7 mouse cellular contexts compared by ENCODE assay signal in the genomic region with DNA sequence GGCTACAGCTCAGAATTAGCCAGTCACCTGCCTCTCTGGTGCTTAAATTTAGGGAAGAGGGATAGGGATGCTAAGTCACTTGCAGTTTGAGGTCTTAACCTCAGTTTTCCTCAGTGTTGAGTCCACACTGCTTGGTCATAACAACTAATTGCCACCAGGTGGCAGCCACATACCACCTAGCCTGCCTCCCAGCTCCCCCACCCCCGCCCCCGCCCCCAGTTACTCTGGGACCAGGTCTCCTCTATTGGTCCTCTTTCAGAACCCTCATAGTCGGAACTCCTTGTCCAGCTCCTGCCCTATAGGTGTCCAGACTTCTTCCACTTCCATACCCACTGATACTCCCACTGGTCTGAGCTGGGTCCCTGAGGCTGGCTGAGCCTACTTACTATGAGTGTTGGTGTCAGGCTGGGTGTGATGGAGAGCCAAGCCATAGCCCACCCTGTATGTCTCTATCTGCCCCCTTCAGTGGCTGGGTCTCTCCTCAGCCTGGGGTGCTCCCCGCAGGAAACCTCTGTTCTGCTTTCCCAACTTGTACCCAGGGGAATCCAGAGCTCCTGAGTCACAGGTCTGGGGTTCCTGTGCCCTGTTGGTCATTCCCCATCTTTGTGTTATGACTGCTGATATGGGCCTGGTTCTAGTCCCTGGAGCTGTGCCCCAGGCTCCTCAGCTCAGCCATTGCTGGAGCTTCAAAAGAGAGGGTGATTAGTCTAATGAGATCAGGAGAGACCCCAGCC. TPM values are rescaled to one million over a fixed set of nuclear protein-coding genes. Genes with fewer than 3 reads are reported as not detected.
A peak's percentile ranks its signal among the peaks of the same experiment; 100 is the strongest.
DNase-seq lines count a peak whose midpoint lies in the region; ATAC-seq and TF ChIP-seq lines count a peak whose summit lies in the region.

No protein-coding gene starts in this region.

- TF ChIP-seq POLR2A in bone marrow, adult 2 months (IDR thresholded peaks at IDR 0.05; ENCODE audit: borderline replicate concordance, control insufficient read depth, low read depth, low read length), result no peak

- peak; percentile 74 for DNase-seq in lung, embryonic 14.5 days
- DNase-seq in lung, adult 18-20 months, result no peak
- peak; percentile 76 for DNase-seq in limb, embryonic 10.5 days (ENCODE audit: low spot score)
- peak; percentile 81 for DNase-seq in retina, embryonic 14.5 days (ENCODE audit: low spot score)
- no peak for DNase-seq in ovary, postnatal 36 days (ENCODE audit: low spot score)

- ATAC-seq in lung, embryonic 14.5 days (ENCODE audit: insufficient read depth), result no peak
- 0 out of 2 replicates have a peak, but pooled peaks have one; percentile 8 for ATAC-seq in embryonic facial prominence, embryonic 12.5 days (ENCODE audit: insufficient number of reproducible peaks, insufficient read depth, low FRiP score, low TSS enrichment)

- H3K9me3 ChIP-seq in lung, embryonic 14.5 days (ENCODE audit: low read depth, low read length), result no peaks in the 10 kb centered on the region
- no peaks in the 10 kb centered on the region for H3K9me3 ChIP-seq in embryonic facial prominence, embryonic 12.5 days
- no peaks in the 10 kb centered on the region for H3K9me3 ChIP-seq in limb, embryonic 10.5 days (replicated peaks)

- no peak overlapping the region for H3K27ac ChIP-seq in lung, embryonic 14.5 days (ENCODE audit: low read depth)
- H3K27ac ChIP-seq in bone marrow, adult 2 months (ENCODE audit: control insufficient read depth, insufficient read depth, low read depth, low read length, poor library complexity), result no peak overlapping the region
- H3K27ac ChIP-seq in embryonic facial prominence, embryonic 12.5 days, result no peak overlapping the region
- H3K27ac ChIP-seq in limb, embryonic 10.5 days, result peak overlapping the region; percentile 31; the same call in 1 of the 2 replicates

- peak; percentile 71 for TF ChIP-seq CTCF in lung, embryonic 14.5 days (IDR thresholded peaks at IDR 0.05; ENCODE audit: low read depth)
- peak; percentile 52 for TF ChIP-seq CTCF in bone marrow, adult 2 months (IDR thresholded peaks at IDR 0.05; ENCODE audit: control insufficient read depth, insufficient read depth, low read length)

- no peak overlapping the region for H3K4me2 ChIP-seq in lung, embryonic 14.5 days
- no peak overlapping the region for H3K4me2 ChIP-seq in embryonic facial prominence, embryonic 12.5 days (replicated peaks)

- H3K9ac ChIP-seq in lung, embryonic 14.5 days, result no peak overlapping the region
- H3K9ac ChIP-seq in embryonic facial prominence, embryonic 12.5 days, result 0 out of 2 replicates have a peak overlapping the region, but pooled peaks have one; percentile 5

- H3K36me3 ChIP-seq in lung, embryonic 14.5 days (ENCODE audit: insufficient read depth), result peaks cover 20% of the 10 kb centered on the region
- peaks cover 17% of the 10 kb centered on the region for H3K36me3 ChIP-seq in embryonic facial prominence, embryonic 12.5 days
- H3K36me3 ChIP-seq in limb, embryonic 10.5 days, result peaks cover 25% of the 10 kb centered on the region

- 28% methylated on average over 4 of the region's 4 CpGs for WGBS in lung, embryonic 14.5 days
- WGBS in bone marrow, adult 2 months, result 31% methylated on average over 4 of the region's 4 CpGs
- WGBS in embryonic facial prominence, embryonic 12.5 days, result 21% methylated on average over 4 of the region's 4 CpGs
- WGBS in limb, embryonic 10.5 days, result 21% methylated on average over 4 of the region's 4 CpGs

- no peaks in the 10 kb centered on the region for H3K27me3 ChIP-seq in lung, embryonic 14.5 days (ENCODE audit: insufficient read depth, low read length)
- no peaks in the 10 kb centered on the region for H3K27me3 ChIP-seq in embryonic facial prominence, embryonic 12.5 days
- no peaks in the 10 kb centered on the region for H3K27me3 ChIP-seq in limb, embryonic 10.5 days (ENCODE audit: low read depth, poor library complexity, severe bottlenecking)

- H3K4me1 ChIP-seq in lung, embryonic 14.5 days (ENCODE audit: insufficient read depth), result no peaks in the 10 kb centered on the region; the same call in 1 of the 2 replicates
- H3K4me1 ChIP-seq in bone marrow, adult 2 months (ENCODE audit: control insufficient read depth, insufficient read depth, low read length), result no peaks in the 10 kb centered on the region
- peaks cover 23% of the 10 kb centered on the region for H3K4me1 ChIP-seq in embryonic facial prominence, embryonic 12.5 days
- H3K4me1 ChIP-seq in limb, embryonic 10.5 days, result peaks cover 50% of the 10 kb centered on the region

- no peak overlapping the region for H3K4me3 ChIP-seq in lung, embryonic 14.5 days (ENCODE audit: low read depth, low read length)
- no peak overlapping the region for H3K4me3 ChIP-seq in bone marrow, adult 2 months (replicated peaks; ENCODE audit: control insufficient read depth, low read depth, low read length)
- H3K4me3 ChIP-seq in embryonic facial prominence, embryonic 12.5 days, result no peak overlapping the region
- peak overlapping the region; percentile 22 for H3K4me3 ChIP-seq in limb, embryonic 10.5 days

RNA-seq across cellular contexts. Expression of gene 1600002K03Rik, which starts 3.0 kb away (rescaled TPM):
- polyA plus RNA-seq in lung, embryonic 14.5 days (2014; fragmentation: Nextera tagmentation; extraction: Ambion mirVana), result 8.3 and 9.7 TPM in 2 replicates
- 8.8 and 23.7 TPM in 2 replicates for polyA plus RNA-seq in bone marrow, adult 2 months (2011; ENCODE audit: insufficient read depth, insufficient read length, low replicate concordance, missing spikeins)
- 11.6 and 13.0 TPM in 2 replicates for polyA plus RNA-seq in embryonic facial prominence, embryonic 12.5 days (2016; fragmentation: Nextera tagmentation; extraction: Ambion mirVana)
- 8.7 and 13.1 TPM in 2 replicates for polyA plus RNA-seq in limb, embryonic 10.5 days (2016; fragmentation: Nextera tagmentation; extraction: Ambion mirVana)

RNA-seq across cellular contexts. Expression of gene Efna2, which starts 3.6 kb away (rescaled TPM):
- 19.6 and 22.7 TPM in 2 replicates for polyA plus RNA-seq in lung, embryonic 14.5 days (2014; fragmentation: Nextera tagmentation; extraction: Ambion mirVana)
- 0.70 TPM in 1 of 2 replicates, not detected in the other for polyA plus RNA-seq in bone marrow, adult 2 months (2011; ENCODE audit: insufficient read depth, insufficient read length, low replicate concordance, missing spikeins)
- polyA plus RNA-seq in embryonic facial prominence, embryonic 12.5 days (2016; fragmentation: Nextera tagmentation; extraction: Ambion mirVana), result 55.8 and 56.9 TPM in 2 replicates
- 63.1 and 66.8 TPM in 2 replicates for polyA plus RNA-seq in limb, embryonic 10.5 days (2016; fragmentation: Nextera tagmentation; extraction: Ambion mirVana)

RNA-seq across cellular contexts. Expression of gene Cirbp, which starts 9.9 kb away (rescaled TPM):
- 71.8 and 71.9 TPM in 2 replicates for polyA plus RNA-seq in lung, embryonic 14.5 days (2014; fragmentation: Nextera tagmentation; extraction: Ambion mirVana)
- polyA plus RNA-seq in bone marrow, adult 2 months (2011; ENCODE audit: insufficient read depth, insufficient read length, low replicate concordance, missing spikeins), result 200 and 277 TPM in 2 replicates
- polyA plus RNA-seq in embryonic facial prominence, embryonic 12.5 days (2016; fragmentation: Nextera tagmentation; extraction: Ambion mirVana), result 151 and 159 TPM in 2 replicates
- 90.7 and 129 TPM in 2 replicates for polyA plus RNA-seq in limb, embryonic 10.5 days (2016; fragmentation: Nextera tagmentation; extraction: Ambion mirVana)

RNA-seq across cellular contexts. Expression of gene Midn, which starts 27.6 kb away (rescaled TPM):
- polyA plus RNA-seq in lung, embryonic 14.5 days (2014; fragmentation: Nextera tagmentation; extraction: Ambion mirVana), result 32.6 and 34.2 TPM in 2 replicates
- 36.0 and 53.2 TPM in 2 replicates for polyA plus RNA-seq in bone marrow, adult 2 months (2011; ENCODE audit: insufficient read depth, insufficient read length, low replicate concordance, missing spikeins)
- polyA plus RNA-seq in embryonic facial prominence, embryonic 12.5 days (2016; fragmentation: Nextera tagmentation; extraction: Ambion mirVana), result 33.4 and 35.1 TPM in 2 replicates
- polyA plus RNA-seq in limb, embryonic 10.5 days (2016; fragmentation: Nextera tagmentation; extraction: Ambion mirVana), result 26.2 and 27.1 TPM in 2 replicates

RNA-seq across cellular contexts. Expression of gene Cbarp, which starts 35.1 kb away (rescaled TPM):
- polyA plus RNA-seq in lung, embryonic 14.5 days (2014; fragmentation: Nextera tagmentation; extraction: Ambion mirVana), result 3.8 and 5.5 TPM in 2 replicates
- 3.4 and 3.7 TPM in 2 replicates for polyA plus RNA-seq in bone marrow, adult 2 months (2011; ENCODE audit: insufficient read depth, insufficient read length, low replicate concordance, missing spikeins)
- 8.4 and 8.5 TPM in 2 replicates for polyA plus RNA-seq in embryonic facial prominence, embryonic 12.5 days (2016; fragmentation: Nextera tagmentation; extraction: Ambion mirVana)
- polyA plus RNA-seq in limb, embryonic 10.5 days (2016; fragmentation: Nextera tagmentation; extraction: Ambion mirVana), result 3.3 and 4.7 TPM in 2 replicates

Comparison
In these comparisons a context has a peak if more than half of its experiments do, and no peak if none do; other contexts are left out.
1. DNase-seq: peak in lung, embryonic 14.5 days (single experiment), limb, embryonic 10.5 days (single experiment) and retina, embryonic 14.5 days (single experiment); none in lung, adult 18-20 months (0 of 2) and ovary, postnatal 36 days (single experiment).
2. RNA of gene Efna2, which starts 3.6 kb away (polyA plus RNA-seq): 63.1 to 66.8 TPM in limb, embryonic 10.5 days, 55.8 to 56.9 TPM in embryonic facial prominence, embryonic 12.5 days and 19.6 to 22.7 TPM in lung, embryonic 14.5 days; 0.70 TPM in bone marrow, adult 2 months; every median in the first group is over 10 times any median in the second.